Mouse (Mus musculus) cerebellum, adult 11-12 months (tissue): ENCODE measurements around the gene Cnnm1.
A peak's percentile ranks its signal among the peaks of the same experiment; 100 is the strongest.

ENCODE experiments used
- DNase-seq: peaks from one replicate; pipeline ENCODE4 v3.0.0; 2022

Gene Cnnm1

GRCm38 (mm10) chr19:43513874-43514273 is 73.6 kb downstream of the Cnnm1 start:
- DNase-seq: no peak

- no peak for DNase-seq
Measured at GRCm38 (mm10) chr19:43515668-43516396, 75.6 kb downstream of the Cnnm1 start.

GRCm38 (mm10) chr19:43516397-43517035 is 76.3 kb downstream of the Cnnm1 start:
- DNase-seq: no peak

- DNase-seq: no peak
Measured at GRCm38 (mm10) chr19:43517320-43517719, 77.1 kb downstream of the Cnnm1 start.

- no peak for DNase-seq
Measured at GRCm38 (mm10) chr19:43517808-43518207, 77.6 kb downstream of the Cnnm1 start.

GRCm38 (mm10) chr19:43518261-43518660 is 78.0 kb downstream of the Cnnm1 start:
- no peak for DNase-seq

- DNase-seq: no peak
Measured at GRCm38 (mm10) chr19:43519226-43519625, 79.0 kb downstream of the Cnnm1 start.

- DNase-seq: no peak
Measured at GRCm38 (mm10) chr19:43520402-43520801, 80.2 kb downstream of the Cnnm1 start.

- DNase-seq: no peak
Measured at GRCm38 (mm10) chr19:43521362-43521761, 81.1 kb downstream of the Cnnm1 start.

- DNase-seq: no peak
Measured at GRCm38 (mm10) chr19:43521996-43522395, 81.8 kb downstream of the Cnnm1 start.

- peak; percentile 66 for DNase-seq
Measured at GRCm38 (mm10) chr19:43523551-43523950, 83.3 kb downstream of the Cnnm1 start.

- peak; percentile 99 for DNase-seq
Measured at GRCm38 (mm10) chr19:43524187-43525103, 84.2 kb downstream of the Cnnm1 start, which contains the start of gene Got1. Gene Got1, minus strand, starts transcription at chr19:43524605.

GRCm38 (mm10) chr19:43525104-43525482 is 84.9 kb downstream of the Cnnm1 start:
- DNase-seq: no peak

- peak; percentile 52 for DNase-seq
Measured at GRCm38 (mm10) chr19:43525566-43525965, 85.3 kb downstream of the Cnnm1 start.

- DNase-seq: no peak
Measured at GRCm38 (mm10) chr19:43526025-43526424, 85.8 kb downstream of the Cnnm1 start.

GRCm38 (mm10) chr19:43527131-43527530 is 86.9 kb downstream of the Cnnm1 start:
- DNase-seq: no peak

- DNase-seq: no peak
Measured at GRCm38 (mm10) chr19:43528056-43528587, 87.9 kb downstream of the Cnnm1 start.

GRCm38 (mm10) chr19:43530197-43530770 is 90.0 kb downstream of the Cnnm1 start:
- DNase-seq: peak; percentile 64

- DNase-seq: no peak
Measured at GRCm38 (mm10) chr19:43530921-43531320, 90.7 kb downstream of the Cnnm1 start.

- no peak for DNase-seq
Measured at GRCm38 (mm10) chr19:43535372-43535771, 95.1 kb downstream of the Cnnm1 start.

GRCm38 (mm10) chr19:43546337-43547117 is 106.3 kb downstream of the Cnnm1 start:
- DNase-seq: no peak
